Mouse (Mus musculus): ENCODE measurements at regions not wholly inside any gene's neighbourhood (a gene's known extent, or its start where the extent isn't known, plus 50 kb on each side); places are given as distances from the start of the nearest gene placed in this dataset.

DNA sequence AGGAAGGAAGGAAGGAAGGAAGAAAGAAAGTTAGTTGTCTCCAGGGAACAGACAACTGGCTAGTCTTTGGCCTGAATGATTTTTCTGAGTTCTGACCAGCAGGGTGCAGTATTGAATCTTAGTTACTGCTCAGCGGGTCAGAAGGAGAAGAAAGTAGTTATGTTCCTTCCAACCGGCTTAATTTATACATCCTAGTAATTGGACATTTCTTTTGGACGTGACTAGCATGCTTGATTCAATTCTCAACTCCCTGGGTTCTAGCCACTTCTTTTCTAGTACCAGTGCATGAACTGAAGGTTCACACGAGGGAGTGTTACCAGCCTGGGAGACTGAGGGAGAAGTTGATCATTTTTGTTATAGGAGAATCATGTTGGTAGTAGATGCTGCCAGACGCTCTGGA lies 269.1 kb upstream of the 4930452B06Rik start:
- Histone ChIP-seq H3K4me2 (ENCODE audit: low read length) (no peak overlapping the region), H3K9ac (ENCODE audit: low read depth, low read length) (no peak overlapping the region), H3K36me3 (ENCODE audit: control insufficient read depth, insufficient read depth, low read length) (no peaks in the 10 kb centered on the region), H3K27ac (ENCODE audit: low read depth, low read length) (no peak overlapping the region), H3K27me3 (replicated peaks; ENCODE audit: control insufficient read depth, insufficient read depth, low read length) (no peaks in the 10 kb centered on the region), H3K4me1 (ENCODE audit: control insufficient read depth, insufficient read depth, low read depth, low read length) (no peaks in the 10 kb centered on the region), H3K4me3 (ENCODE audit: low read length) (no peak overlapping the region), H3K9me3 (ENCODE audit: control insufficient read depth, low read length) (no peaks in the 10 kb centered on the region)
- 0 out of 2 replicates have a peak, but pooled peaks have one; percentile 11 for ATAC-seq
- WGBS, result 23% methylated on average over 5 of the region's 5 CpGs

Measured in hindbrain, embryonic 16.5 days (tissue).